Mouse (Mus musculus): Measurements from ENCODE around the gene Gtsf1. TPM values are rescaled to one million over a fixed set of nuclear protein-coding genes. Genes with fewer than 3 reads are reported as not detected.

Gene Gtsf1
- polyA plus RNA-seq, 1 experiment: 0.16 TPM

DNA sequence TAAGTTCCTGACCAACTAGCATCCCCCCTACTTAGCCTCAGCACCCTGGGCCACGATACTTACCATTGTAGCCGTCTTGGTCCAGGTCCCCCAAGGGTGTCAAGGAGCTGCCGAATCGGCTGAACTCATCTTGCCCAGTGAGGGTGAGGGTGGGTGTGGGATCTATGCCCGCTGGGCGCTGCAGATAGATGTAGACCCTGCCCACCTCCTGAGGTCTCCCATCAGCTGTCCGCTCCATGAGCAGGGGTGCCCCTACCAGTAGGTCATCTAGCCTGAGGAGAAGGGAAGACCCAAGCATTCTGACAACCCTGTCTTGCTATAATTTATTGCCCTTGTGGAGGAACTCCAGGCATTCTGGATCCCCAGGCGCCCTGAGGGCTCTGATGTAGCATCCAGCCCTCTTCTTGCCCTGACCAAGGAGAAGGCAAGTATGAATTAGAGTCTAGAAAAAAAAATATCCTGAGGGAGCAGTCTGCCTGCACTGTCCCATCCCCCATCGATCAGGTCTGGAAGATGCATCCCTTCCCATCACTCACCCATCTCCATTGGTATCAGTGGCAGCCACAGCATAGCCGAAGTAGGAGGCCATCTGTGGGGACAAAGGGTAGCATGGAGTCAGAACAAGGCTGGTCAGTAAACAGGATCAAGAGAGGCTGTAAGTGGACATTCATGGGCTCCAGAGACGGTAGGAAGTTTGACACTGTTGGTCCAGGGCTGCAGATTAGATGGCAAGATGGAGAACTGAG is 76.6 kb downstream of the Gtsf1 start:
- WGBS: 91% methylated on average over 11 of the region's 11 CpGs
- H3K27ac ChIP-seq (ENCODE audit: insufficient read depth, low read length): no peak overlapping the region

DNA sequence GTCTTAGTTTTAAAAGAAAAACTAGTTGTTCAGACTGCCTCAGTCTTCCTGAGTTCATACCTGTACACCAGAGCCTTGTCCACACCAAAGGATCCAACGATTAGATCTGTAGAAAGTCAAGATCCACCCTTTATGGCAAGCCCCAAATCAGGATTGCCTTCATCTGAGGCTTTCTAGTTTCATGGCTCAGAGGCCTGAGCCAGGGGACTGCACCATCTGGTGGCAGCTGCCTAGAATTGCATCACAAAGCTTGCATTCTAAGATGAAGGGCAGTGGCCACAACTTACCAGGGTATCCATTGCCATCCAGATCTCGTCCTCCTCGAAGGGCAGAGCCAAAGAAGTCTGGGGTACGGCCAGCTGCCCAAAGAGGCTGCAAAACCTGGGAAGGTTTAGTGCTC is 77.4 kb downstream of the Gtsf1 start:
- DNase-seq: peak; percentile 52 to 66
- H3K27me3 ChIP-seq (ENCODE audit: control insufficient read depth, insufficient read depth, low read length): no peaks in the 10 kb centered on the region
- TF ChIP-seq POLR2A (IDR thresholded peaks at IDR 0.05; ENCODE audit: borderline replicate concordance, insufficient read depth, low read length): no peak
- peak; percentile 86 for TF ChIP-seq CTCF (IDR thresholded peaks at IDR 0.05; ENCODE audit: borderline replicate concordance, insufficient read depth, low read depth, low read length)
- no peak overlapping the region for H3K27ac ChIP-seq (ENCODE audit: insufficient read depth, low read length)
- H3K4me1 ChIP-seq (ENCODE audit: control insufficient read depth, insufficient read depth, low read length): peaks cover 20% of the 10 kb centered on the region
- WGBS: 26% methylated on average over 4 of the region's 4 CpGs
- H3K4me3 ChIP-seq (replicated peaks; ENCODE audit: insufficient read depth, low read depth, low read length): no peak overlapping the region

More for the DNA sequence above, 76.6 kb downstream of the Gtsf1 start:
- peaks cover 20% of the 10 kb centered on the region for H3K4me1 ChIP-seq (ENCODE audit: control insufficient read depth, insufficient read depth, low read length)
- DNase-seq: no peak
- H3K27me3 ChIP-seq (ENCODE audit: control insufficient read depth, insufficient read depth, low read length): no peaks in the 10 kb centered on the region
- H3K4me3 ChIP-seq (replicated peaks; ENCODE audit: insufficient read depth, low read depth, low read length): no peak overlapping the region
- no peak for TF ChIP-seq CTCF (IDR thresholded peaks at IDR 0.05; ENCODE audit: borderline replicate concordance, insufficient read depth, low read depth, low read length)
- TF ChIP-seq POLR2A (IDR thresholded peaks at IDR 0.05; ENCODE audit: borderline replicate concordance, insufficient read depth, low read length): no peak

Other genes starting within 250 kb of the Gtsf1 start
- 49.4 and 52.7 TPM in 2 replicates for gene Cbx5, start 190.7 kb downstream of the Gtsf1 start, polyA plus RNA-seq (2012; rRNA removed)
- 318 and 320 TPM in 2 replicates for gene Hnrnpa1, start 190.0 kb downstream of the Gtsf1 start, polyA plus RNA-seq (2012; rRNA removed)
- gene Nfe2, start 172.1 kb downstream of the Gtsf1 start, polyA plus RNA-seq (2012; rRNA removed): 0.28 and 0.57 TPM in 2 replicates
- gene Copz1, start 157.8 kb downstream of the Gtsf1 start, polyA plus RNA-seq (2012; rRNA removed): 110 and 117 TPM in 2 replicates
- 0.43 and 0.62 TPM in 2 replicates for gene Gpr84, start 119.9 kb downstream of the Gtsf1 start, polyA plus RNA-seq (2012; rRNA removed)
- gene Zfp385a, start 90.4 kb downstream of the Gtsf1 start, polyA plus RNA-seq (2012; rRNA removed): 91.4 and 96.6 TPM in 2 replicates
- 1.6 TPM in 2 replicates for gene Itga5, start 63.7 kb downstream of the Gtsf1 start, polyA plus RNA-seq (2012; rRNA removed)
- gene Gtsf2, start 18.0 kb upstream of the Gtsf1 start, polyA plus RNA-seq (2012; rRNA removed): 0.38 and 1.4 TPM in 2 replicates
- 2.0 and 2.2 TPM in 2 replicates for gene Nckap1l, start 23.3 kb upstream of the Gtsf1 start, polyA plus RNA-seq (2012; rRNA removed)
- 57.5 and 62.5 TPM in 2 replicates for gene Pde1b, start 72.6 kb upstream of the Gtsf1 start, polyA plus RNA-seq (2012; rRNA removed)
- gene Ppp1r1a, start 107.5 kb upstream of the Gtsf1 start, polyA plus RNA-seq (2012; rRNA removed): 28.3 and 30.0 TPM in 2 replicates
- 0.40 TPM in 1 of 2 replicates, not detected in the other for gene Glycam1, start 134.6 kb upstream of the Gtsf1 start, polyA plus RNA-seq (2012; rRNA removed)